Mouse (Mus musculus) forebrain, embryonic 15.5 days (tissue): ENCODE measurements around the gene Efr3b. TPM values are rescaled to one million over a fixed set of nuclear protein-coding genes. Genes with fewer than 3 reads are reported as not detected.
"Not testable (repeated sequence)": the region's sequence is repeated elsewhere in the genome, so short reads cannot be mapped to it uniquely, and the experiment has no call there.

Experiments
- ATAC-seq: fragments of 200-750 bp; cut with Nextera tagmentation; replicated peaks from 2 replicates; pipeline ENCODE4 v1.8.0; 2017; ENCODE audit warnings: mild to moderate bottlenecking, moderate TSS enrichment, moderate library complexity
- H3K27ac ChIP-seq: fragments of 300-500 bp; sonication (generic); replicated peaks from 2 replicates; pipeline ENCODE4 v1.5.1; 2015; ENCODE audit warnings: mild to moderate bottlenecking, inconsistent platforms
- H3K27me3 ChIP-seq: fragments of 300-500 bp; sonication (generic); 2 replicates; pipeline ENCODE4 v1.6.1; 2015; ENCODE audit warnings: inconsistent platforms
- H3K36me3 ChIP-seq: fragments of 300-500 bp; sonication (generic); 2 replicates; pipeline ENCODE4 v1.6.1; 2015; ENCODE audit warnings: mild to moderate bottlenecking, inconsistent platforms
- H3K4me1 ChIP-seq: fragments of 300-500 bp; sonication (generic); 2 replicates; pipeline ENCODE4 v1.6.1; 2015; ENCODE audit warnings: inconsistent platforms
- H3K4me2 ChIP-seq: fragments of 300-500 bp; sonication (generic); replicated peaks from 2 replicates; pipeline ENCODE4 v1.6.1; 2015; ENCODE audit warnings: mild to moderate bottlenecking, inconsistent platforms
- H3K4me3 ChIP-seq: fragments of 300-500 bp; sonication (generic); 2 replicates; pipeline ENCODE4 v1.5.1; 2015; ENCODE audit warnings: mild to moderate bottlenecking, inconsistent platforms
- H3K9ac ChIP-seq: fragments of 300-500 bp; sonication (generic); replicated peaks from 2 replicates; pipeline ENCODE4 v1.6.1; 2015; ENCODE audit warnings: mild to moderate bottlenecking, inconsistent platforms
- H3K9me3 ChIP-seq: fragments of 300-500 bp; sonication (generic); 2 replicates; pipeline ENCODE4 v1.6.1; 2016; ENCODE audit warnings: inconsistent platforms
- WGBS: fragments of 180-500 bp; shearing (Covaris S2); methylation state at CpG from one replicate; pipeline ENCODE4 v1.1.7; 2015; ENCODE audit warnings: mixed read lengths; 5-methylcytosine and 5-hydroxymethylcytosine counted together
- polyA plus RNA-seq: library from polyadenylated mRNA; unstranded; fragments of >200 nt; fragmentation: Nextera tagmentation; extraction: Ambion mirVana; gene quantifications from 2 replicates; pipeline ENCODE4 v1.2.1, GENCODE M21; 2015

Gene Efr3b
- polyA plus RNA-seq, 1 experiment from 2014 or later = 29.9 TPM

DNA sequence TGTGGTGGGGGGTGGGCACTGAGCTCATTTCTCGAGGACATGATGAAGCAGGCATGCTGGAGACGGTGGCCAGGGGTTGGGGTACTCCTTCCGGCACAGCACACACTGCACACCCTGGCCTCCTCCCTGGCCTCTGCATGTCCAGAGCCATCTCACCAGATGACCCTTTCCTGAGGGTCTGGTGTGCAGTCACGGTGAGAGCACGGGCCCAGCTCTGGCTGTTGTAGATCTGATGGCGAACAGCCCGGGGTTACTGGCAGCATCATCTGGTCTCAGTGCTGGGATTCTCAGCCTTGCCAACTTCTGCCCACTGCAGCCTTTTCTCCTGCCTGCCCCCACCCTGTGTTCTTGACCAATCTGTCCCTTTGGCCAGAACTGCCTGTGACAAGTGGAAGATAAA is 32.6 kb downstream of the Efr3b start:
- WGBS = 80% methylated on average over 7 of the region's 7 CpGs
- H3K4me2 ChIP-seq = no peak overlapping the region
- H3K4me1 ChIP-seq = peaks cover 19% of the 10 kb centered on the region
- no peaks in the 10 kb centered on the region for H3K27me3 ChIP-seq
- no peaks in the 10 kb centered on the region for H3K9me3 ChIP-seq
- no peak overlapping the region for H3K27ac ChIP-seq
- H3K9ac ChIP-seq = no peak overlapping the region
- no peaks in the 10 kb centered on the region for H3K36me3 ChIP-seq
- no peak overlapping the region for H3K4me3 ChIP-seq
- 0 out of 2 replicates have a peak, but pooled peaks have one; percentile 19 for ATAC-seq

DNA sequence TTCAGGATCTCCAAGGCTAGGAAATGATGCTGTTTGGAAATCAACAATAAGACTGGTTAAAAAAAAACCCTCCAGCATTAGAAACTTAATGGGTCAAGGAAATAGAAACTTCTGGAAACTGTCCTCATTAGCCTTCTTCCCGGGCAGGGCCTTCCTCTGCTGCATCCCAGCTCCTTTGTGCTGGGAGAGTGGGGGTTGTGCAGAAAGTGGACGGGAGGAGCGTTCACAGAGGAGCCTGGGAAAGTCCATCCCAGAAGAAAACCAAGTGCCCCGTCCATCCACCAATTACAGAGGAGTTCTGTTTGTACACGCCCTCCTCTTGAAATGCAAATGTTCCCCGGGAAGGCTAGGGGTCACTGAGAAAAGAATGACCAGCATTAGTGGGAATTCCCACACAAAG is 34.1 kb downstream of the Efr3b start:
- H3K4me2 ChIP-seq = no peak overlapping the region
- H3K4me1 ChIP-seq = peaks cover 19% of the 10 kb centered on the region
- H3K9me3 ChIP-seq = no peaks in the 10 kb centered on the region
- H3K27me3 ChIP-seq = no peaks in the 10 kb centered on the region
- H3K36me3 ChIP-seq = peaks cover 4% of the 10 kb centered on the region
- no peak overlapping the region for H3K9ac ChIP-seq
- H3K4me3 ChIP-seq = no peak overlapping the region
- H3K27ac ChIP-seq = no peak overlapping the region
- WGBS = 11% methylated on average over 6 of the region's 6 CpGs
- no peak for ATAC-seq

DNA sequence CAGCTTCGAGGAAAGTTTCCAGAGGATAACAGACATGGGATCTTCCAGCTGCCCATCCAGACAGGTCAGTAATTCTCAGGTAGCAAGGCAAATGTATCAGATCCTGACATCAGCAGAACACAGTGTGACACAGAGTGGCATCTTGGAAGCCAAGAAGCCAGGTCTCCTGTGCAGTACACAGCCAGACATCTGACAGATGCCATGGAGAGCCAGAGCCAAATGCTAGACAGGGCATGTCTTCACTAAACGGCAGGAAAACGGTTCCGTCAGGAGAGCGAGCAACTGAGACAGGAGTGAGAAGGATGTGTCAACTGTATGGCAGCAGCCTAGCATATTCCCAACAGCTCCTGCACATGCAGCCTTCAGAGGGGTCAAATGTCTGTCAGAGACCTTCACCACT is 38.3 kb downstream of the Efr3b start:
- Histone ChIP-seq H3K27ac (no peak overlapping the region), H3K9ac (no peak overlapping the region), H3K4me1 (no peaks in the 10 kb centered on the region), H3K36me3 (peaks cover 12% of the 10 kb centered on the region), H3K4me2 (no peak overlapping the region), H3K9me3 (no peaks in the 10 kb centered on the region), H3K4me3 (no peak overlapping the region), H3K27me3 (no peaks in the 10 kb centered on the region)
- WGBS = 85% methylated on average over 5 of the region's 5 CpGs
- no peak for ATAC-seq

DNA sequence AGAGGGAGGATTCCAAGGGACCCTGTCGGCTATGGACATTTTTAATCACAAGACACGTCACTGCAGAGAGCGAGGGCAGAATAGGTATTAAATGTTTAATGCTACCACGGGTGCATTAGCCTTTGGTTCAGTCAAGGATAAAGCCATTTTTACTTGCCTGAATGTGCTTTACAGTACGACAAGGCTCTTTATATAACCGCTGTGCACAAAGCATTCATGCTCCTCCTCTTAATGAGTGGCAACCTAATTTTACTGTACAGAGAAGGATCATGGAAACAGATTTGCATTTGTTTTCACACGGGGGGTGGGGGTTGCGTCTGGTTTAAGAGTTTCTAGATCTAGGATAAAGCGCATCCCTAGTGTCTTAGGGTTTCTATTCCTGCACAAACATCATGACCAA is 42.0 kb downstream of the Efr3b start:
- Histone ChIP-seq H3K9ac (no peak overlapping the region), H3K27me3 (no peaks in the 10 kb centered on the region), H3K4me3 (no peak overlapping the region), H3K4me2 (no peak overlapping the region), H3K36me3 (peaks cover 12% of the 10 kb centered on the region), H3K4me1 (no peaks in the 10 kb centered on the region), H3K9me3 (no peaks in the 10 kb centered on the region), H3K27ac (no peak overlapping the region)
- 62% methylated on average over 9 of the region's 9 CpGs for WGBS
- no peak for ATAC-seq

DNA sequence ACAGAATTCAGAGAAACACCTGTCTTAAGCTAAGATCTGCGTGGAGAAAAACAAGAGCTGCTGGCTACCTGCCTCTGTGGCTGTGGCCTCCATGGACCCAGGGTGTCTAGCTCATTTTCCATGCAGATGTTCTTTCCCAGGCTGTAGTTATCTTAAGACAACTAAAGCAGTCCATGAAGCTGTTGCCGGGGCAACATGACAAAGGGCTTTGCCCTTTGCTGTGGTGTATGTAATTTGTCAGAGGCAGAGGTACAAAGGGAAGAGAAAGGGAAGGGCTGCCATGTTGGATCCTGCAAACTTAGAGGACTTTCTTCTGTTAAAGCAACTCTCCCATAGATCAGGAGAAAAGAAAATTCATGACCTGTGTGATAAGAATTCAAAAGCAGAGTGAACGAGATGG is 47.7 kb downstream of the Efr3b start:
- Histone ChIP-seq H3K9ac (no peak overlapping the region), H3K36me3 (no peaks in the 10 kb centered on the region), H3K4me3 (no peak overlapping the region), H3K4me2 (no peak overlapping the region), H3K9me3 (no peaks in the 10 kb centered on the region), H3K4me1 (no peaks in the 10 kb centered on the region), H3K27me3 (no peaks in the 10 kb centered on the region), H3K27ac (no peak overlapping the region)
- WGBS = 87% methylated on average over 3 of the region's 3 CpGs
- ATAC-seq = no peak

DNA sequence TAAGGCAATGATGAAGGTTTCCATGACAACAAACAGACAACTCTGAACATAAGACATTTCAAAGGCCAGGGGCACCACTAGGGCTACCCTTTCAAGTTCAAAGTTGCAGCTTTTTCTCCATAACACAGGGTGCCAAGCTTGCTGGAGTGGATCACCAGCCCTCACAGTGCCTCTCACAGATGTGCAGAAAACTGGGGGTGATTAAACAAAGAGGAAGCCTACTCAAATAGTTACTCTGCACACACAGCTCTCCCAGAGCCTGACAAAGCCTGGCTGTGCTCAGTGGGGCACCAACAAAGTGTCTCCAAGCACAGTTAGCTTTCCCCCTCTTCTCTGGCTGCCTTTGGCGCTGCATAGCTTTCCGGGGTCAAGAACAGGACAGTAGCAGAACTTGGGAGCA is 48.8 kb downstream of the Efr3b start:
- H3K9me3 ChIP-seq = no peaks in the 10 kb centered on the region
- no peak overlapping the region for H3K4me2 ChIP-seq
- H3K36me3 ChIP-seq = peaks cover 5% of the 10 kb centered on the region; the same call in 1 of the 2 replicates
- 55% methylated on average over 2 of the region's 2 CpGs for WGBS
- no peak overlapping the region for H3K4me3 ChIP-seq
- H3K9ac ChIP-seq = no peak overlapping the region
- H3K27me3 ChIP-seq = no peaks in the 10 kb centered on the region
- H3K27ac ChIP-seq = no peak overlapping the region
- no peaks in the 10 kb centered on the region for H3K4me1 ChIP-seq
- no peak for ATAC-seq

DNA sequence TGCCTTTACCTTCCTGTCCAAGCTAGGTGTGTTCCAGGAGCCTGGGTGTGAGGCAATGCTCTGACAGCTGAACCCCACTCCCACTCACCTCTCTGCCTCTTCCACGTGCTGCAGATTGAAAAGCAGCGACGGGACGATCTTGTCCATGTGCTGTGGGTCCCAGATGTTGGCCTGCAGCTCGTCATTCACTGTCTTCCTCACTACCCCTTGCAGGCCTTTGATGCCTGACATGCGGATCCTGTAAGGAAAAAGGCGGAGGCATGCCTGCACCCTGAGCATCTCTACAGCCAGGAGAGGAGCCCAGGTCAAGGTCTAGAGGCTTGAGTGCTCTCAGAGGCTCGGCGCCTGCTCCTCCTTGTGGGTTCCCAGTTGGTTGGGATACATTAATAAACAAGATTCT is 54.3 kb downstream of the Efr3b start:
- H3K9me3 ChIP-seq = no peaks in the 10 kb centered on the region
- ATAC-seq = no peak
- H3K27me3 ChIP-seq = no peaks in the 10 kb centered on the region
- H3K9ac ChIP-seq = no peak overlapping the region
- no peak overlapping the region for H3K4me3 ChIP-seq
- H3K36me3 ChIP-seq = peaks cover 7% of the 10 kb centered on the region; the same call in 1 of the 2 replicates
- 87% methylated on average over 9 of the region's 9 CpGs for WGBS
- H3K4me2 ChIP-seq = no peak overlapping the region
- no peak overlapping the region for H3K27ac ChIP-seq
- peaks cover 18% of the 10 kb centered on the region for H3K4me1 ChIP-seq

DNA sequence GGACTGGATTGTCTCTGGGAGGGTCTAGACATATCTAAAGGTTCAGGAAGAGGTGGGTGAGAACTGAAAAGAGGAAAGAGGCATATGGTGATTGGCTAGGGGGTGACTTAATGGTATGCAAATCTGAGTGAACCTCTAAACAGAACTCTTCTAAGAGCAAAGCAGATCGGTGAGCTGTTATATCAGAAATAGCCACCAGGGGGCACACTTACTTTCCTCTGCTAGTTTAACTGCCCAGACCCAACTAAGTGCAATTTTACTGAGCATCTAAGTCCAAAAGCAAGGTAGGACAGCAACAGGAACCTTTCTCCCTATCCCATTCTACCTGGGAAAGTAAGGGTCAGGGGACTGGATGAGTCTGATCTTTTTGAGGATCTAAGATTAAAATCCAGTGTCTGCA is 55.0 kb downstream of the Efr3b start:
- Histone ChIP-seq H3K4me1 (peaks cover 18% of the 10 kb centered on the region), H3K27ac (no peak overlapping the region), H3K9me3 (no peaks in the 10 kb centered on the region), H3K4me2 (no peak overlapping the region), H3K9ac (no peak overlapping the region), H3K36me3 (peaks cover 10% of the 10 kb centered on the region; the same call in 1 of the 2 replicates), H3K27me3 (no peaks in the 10 kb centered on the region), H3K4me3 (no peak overlapping the region)
- 0% methylated on average over 1 of the region's 1 CpGs for WGBS
- ATAC-seq = no peak

DNA sequence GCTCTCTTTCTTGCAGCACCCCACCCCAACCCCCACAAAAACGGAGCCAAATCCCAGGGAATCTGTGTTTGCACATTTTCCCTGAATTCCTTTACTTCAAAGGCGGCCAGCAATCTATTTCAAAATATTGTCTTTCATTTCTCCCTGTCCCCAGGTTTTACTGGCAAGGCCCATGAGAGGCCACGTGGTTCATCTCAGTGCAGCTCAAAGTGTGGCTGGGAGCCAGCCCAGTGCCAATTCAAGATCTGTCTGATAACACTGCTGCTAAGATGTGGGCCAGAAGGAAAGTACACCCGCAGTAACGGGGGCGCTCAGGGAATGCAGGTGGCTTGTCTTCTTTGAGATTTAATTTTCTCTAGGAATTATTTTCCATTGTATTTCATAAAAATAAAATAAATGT is 56.5 kb downstream of the Efr3b start:
- no peak for ATAC-seq
- no peaks in the 10 kb centered on the region for H3K27me3 ChIP-seq
- 15% methylated on average over 6 of the region's 6 CpGs for WGBS
- H3K9ac ChIP-seq = peak overlapping the region; percentile 51; the same call in 1 of the 2 replicates
- peak overlapping the region; percentile 43 for H3K4me3 ChIP-seq
- peaks cover 18% of the 10 kb centered on the region for H3K4me1 ChIP-seq
- no peaks in the 10 kb centered on the region for H3K9me3 ChIP-seq
- H3K27ac ChIP-seq = peak overlapping the region; percentile 42
- H3K36me3 ChIP-seq = peaks cover 18% of the 10 kb centered on the region
- H3K4me2 ChIP-seq = peak overlapping the region; percentile 85

DNA sequence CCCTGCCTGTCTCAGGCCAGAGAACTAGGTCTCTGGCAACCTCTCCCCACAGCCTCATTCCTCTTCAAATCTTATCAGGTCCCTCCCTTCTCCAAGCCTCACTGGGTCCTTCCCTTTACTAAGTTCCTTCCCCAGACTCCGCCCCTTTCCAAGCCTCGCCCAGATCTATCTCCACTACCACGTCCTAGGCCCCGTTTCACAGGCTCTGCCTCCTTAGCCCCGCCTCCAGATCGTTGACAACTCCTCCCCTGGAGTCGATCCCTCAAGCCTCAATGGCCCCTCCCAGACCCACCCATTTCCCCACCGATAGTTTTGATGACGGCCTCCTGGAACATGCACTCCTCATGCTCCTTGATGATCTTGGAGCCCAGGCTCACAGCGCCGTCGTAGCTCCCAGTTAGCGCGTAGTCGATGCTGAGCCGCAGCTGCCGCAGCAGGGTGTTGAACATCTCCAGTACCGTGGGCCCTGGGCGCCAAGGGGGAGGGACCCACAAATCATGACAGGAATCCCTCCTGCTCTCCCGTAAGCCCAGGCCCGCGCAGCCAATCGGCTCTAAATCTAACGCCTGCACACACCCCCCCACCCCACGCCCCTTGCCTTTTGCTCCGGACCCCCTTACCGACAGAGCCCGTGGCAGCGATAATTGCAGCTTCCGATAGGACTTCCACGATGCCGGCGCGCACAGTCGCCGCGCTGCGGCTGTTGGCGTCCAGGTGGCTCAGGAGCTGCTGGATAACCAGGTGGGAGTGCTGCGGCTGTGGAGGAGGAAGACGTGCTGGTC is 57.2 kb downstream of the Efr3b start:
- peaks cover 18% of the 10 kb centered on the region for H3K4me1 ChIP-seq
- no peaks in the 10 kb centered on the region for H3K9me3 ChIP-seq
- ATAC-seq = peak; percentile 89
- 1% methylated on average over 41 of the region's 41 CpGs for WGBS
- H3K36me3 ChIP-seq = peaks cover 25% of the 10 kb centered on the region
- no peaks in the 10 kb centered on the region for H3K27me3 ChIP-seq
- H3K4me2 ChIP-seq = peak overlapping the region; percentile 85
- H3K9ac ChIP-seq = peak overlapping the region; percentile 51
- peak overlapping the region; percentile 42 for H3K27ac ChIP-seq
- peak overlapping the region; percentile 43 for H3K4me3 ChIP-seq

DNA sequence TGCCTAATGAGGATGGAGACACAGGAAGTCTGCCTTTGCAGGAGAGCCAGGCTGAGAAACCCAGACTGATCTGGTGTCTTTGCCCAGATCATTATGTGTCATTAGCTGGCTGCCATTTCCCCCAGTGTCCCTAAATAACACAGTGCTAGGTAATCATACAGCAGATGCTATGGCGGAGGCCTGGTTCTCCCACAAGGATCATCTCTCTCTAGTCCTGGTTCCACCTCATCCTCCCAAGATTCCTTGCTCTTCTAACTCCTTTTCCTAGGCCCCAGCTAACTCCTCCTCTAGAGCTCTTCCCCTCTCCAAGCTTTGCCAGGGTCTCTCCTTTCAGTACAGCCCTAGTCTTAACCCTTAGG is 57.7 kb downstream of the Efr3b start:
- Histone ChIP-seq H3K9ac (peak overlapping the region; percentile 51; the same call in 1 of the 2 replicates), H3K4me1 (peaks cover 18% of the 10 kb centered on the region), H3K4me3 (peak overlapping the region; percentile 43; the same call in 1 of the 2 replicates), H3K9me3 (no peaks in the 10 kb centered on the region), H3K36me3 (peaks cover 30% of the 10 kb centered on the region), H3K4me2 (peak overlapping the region; percentile 85), H3K27ac (no peak overlapping the region), H3K27me3 (no peaks in the 10 kb centered on the region)
- WGBS = 68% methylated on average over 1 of the region's 1 CpGs
- peak; percentile 4; the same call in 1 of the 2 replicates for ATAC-seq

DNA sequence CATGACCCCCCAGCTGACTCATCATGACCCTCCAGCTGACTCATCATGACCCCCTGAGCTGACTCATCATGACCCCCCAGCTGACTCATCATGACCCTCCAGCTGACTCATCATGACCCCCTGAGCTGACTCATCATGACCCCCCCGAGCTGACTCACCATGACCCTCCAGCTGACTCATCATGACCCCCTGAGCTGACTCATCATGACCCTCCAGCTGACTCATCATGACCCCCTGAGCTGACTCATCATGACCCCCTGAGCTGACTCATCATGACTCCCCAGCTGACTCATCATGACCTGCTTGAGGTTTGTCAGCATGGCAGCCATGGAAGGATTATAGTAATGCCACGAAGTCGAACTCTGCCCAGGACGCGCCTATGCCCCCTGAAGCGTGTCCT is 65.5 kb downstream of the Efr3b start:
- H3K9me3 ChIP-seq, H3K4me3 ChIP-seq, H3K4me1 ChIP-seq, H3K27me3 ChIP-seq, H3K4me2 ChIP-seq, H3K9ac ChIP-seq, H3K27ac ChIP-seq, ATAC-seq: not testable (repeated sequence)
- WGBS = 99% methylated on average over 6 of the region's 6 CpGs
- peaks cover 75% of the 10 kb centered on the region for H3K36me3 ChIP-seq

DNA sequence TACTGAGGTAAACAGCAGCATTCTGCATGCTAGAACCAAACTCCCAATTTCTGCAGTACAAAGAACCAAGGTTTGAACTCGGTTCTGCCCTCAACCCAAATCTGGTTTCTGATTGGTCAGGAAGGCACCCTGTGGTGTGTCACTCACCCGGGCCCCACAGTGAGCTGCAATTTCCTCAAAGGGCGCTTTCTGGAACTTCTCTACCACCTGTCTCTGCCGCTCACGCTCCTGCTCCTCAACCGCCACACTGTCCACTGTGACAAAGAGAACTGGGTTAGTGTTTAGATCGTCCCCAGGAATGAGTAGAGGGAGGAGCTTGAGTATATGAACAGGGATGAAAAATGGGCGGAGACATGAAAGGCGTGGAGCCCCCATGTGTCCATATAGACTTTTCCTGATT is 70.3 kb downstream of the Efr3b start:
- Histone ChIP-seq H3K27me3 (no peaks in the 10 kb centered on the region), H3K4me3 (no peak overlapping the region), H3K4me1 (no peaks in the 10 kb centered on the region), H3K4me2 (no peak overlapping the region), H3K27ac (no peak overlapping the region), H3K9me3 (no peaks in the 10 kb centered on the region), H3K36me3 (peaks cover 66% of the 10 kb centered on the region), H3K9ac (no peak overlapping the region)
- ATAC-seq = no peak
- WGBS = 68% methylated on average over 9 of the region's 9 CpGs
